Mouse (Mus musculus) macrophage (primary cell): ENCODE results near the gene Sftpd. TPM values are rescaled to one million over a fixed set of nuclear protein-coding genes. Genes with fewer than 3 reads are reported as not detected.

Experiments used
- H3K27ac ChIP-seq: fragments of 350-480 bp; formaldehyde crosslinking; 2 replicates; pipeline ENCODE4 v1.9.0; 2021
- H3K36me3 ChIP-seq: fragments of 350-480 bp; formaldehyde crosslinking; 2 replicates; pipeline ENCODE4 v1.9.0; 2021; ENCODE audit errors: inconsistent target
- H3K4me3 ChIP-seq: fragments of 350-480 bp; formaldehyde crosslinking; 2 replicates; pipeline ENCODE4 v1.9.0; 2021; ENCODE audit errors: inconsistent target
- H3K79me2 ChIP-seq: fragments of 350-480 bp; formaldehyde crosslinking; 2 replicates; pipeline ENCODE4 v1.9.0; 2021; ENCODE audit errors: inconsistent target
- WGBS: methylation state at CpG from one replicate; pipeline ENCODE4 v1.1.7; 2026; ENCODE audit warnings: inconsistent platforms; ENCODE audit not compliant: missing documents; 5-methylcytosine and 5-hydroxymethylcytosine counted together
- polyA plus RNA-seq: library from polyadenylated mRNA; stranded (reverse); fragments of 250-400 nt; gene quantifications from 3 replicates; pipeline ENCODE4 v1.2.4, GENCODE M21; 2018; ENCODE audit warnings: inconsistent platforms

Gene Sftpd
- polyA plus RNA-seq, 1 experiment from 2014 or later, result not detected

GRCm38 (mm10) chr14:41137006-41137405, 47.9 kb downstream of the Sftpd start:
- Histone ChIP-seq H3K4me3 (no peak overlapping the region), H3K27ac (no peak overlapping the region), H3K79me2 (no peaks in the 10 kb centered on the region), H3K36me3 (no peaks in the 10 kb centered on the region)

- WGBS, result 80% methylated on average over 7 of the region's 7 CpGs
- Histone ChIP-seq H3K27ac (no peak within 1 kb of the TSS), H3K4me3 (no peak within 1 kb of the TSS), H3K36me3 (no peaks in the 10 kb centered on the region), H3K79me2 (no peaks in the 10 kb centered on the region)
Observed at GRCm38 (mm10) chr14:41131540-41131939, 53.4 kb downstream of the Sftpd start, which contains the start of gene Sftpa1. TSS of gene Sftpa1 (plus strand) at chr14:41131782.

DNA sequence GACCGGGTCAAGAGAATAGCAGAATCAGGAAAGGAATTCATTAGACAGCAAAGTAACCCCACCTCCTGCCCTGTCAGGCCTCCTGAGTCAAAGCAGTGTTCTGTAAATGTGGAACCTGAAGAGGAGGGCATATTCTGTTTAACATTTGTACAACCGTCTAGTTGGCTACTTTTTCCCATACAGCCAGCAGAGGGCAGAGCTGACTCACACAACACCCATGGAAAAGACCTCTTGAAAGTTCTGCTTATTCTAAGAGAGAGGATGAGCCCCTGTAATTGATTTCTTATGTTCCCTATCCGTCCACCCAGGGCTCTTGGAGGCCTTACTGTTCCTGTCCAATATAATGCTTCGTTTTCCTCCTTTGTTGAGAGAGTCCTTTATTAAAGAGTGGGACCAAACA, 57.0 kb downstream of the Sftpd start:
- no peaks in the 10 kb centered on the region for H3K36me3 ChIP-seq
- H3K4me3 ChIP-seq, result no peak overlapping the region
- no peaks in the 10 kb centered on the region for H3K79me2 ChIP-seq
- WGBS, result 17% methylated on average over 4 of the region's 4 CpGs
- H3K27ac ChIP-seq, result no peak overlapping the region

GRCm38 (mm10) chr14:41124683-41125082, 60.3 kb downstream of the Sftpd start:
- Histone ChIP-seq H3K4me3 (no peak overlapping the region), H3K36me3 (no peaks in the 10 kb centered on the region), H3K79me2 (no peaks in the 10 kb centered on the region), H3K27ac (no peak overlapping the region)
- 86% methylated on average over 5 of the region's 5 CpGs for WGBS

Other genes with a start within 250 kb of the Sftpd start
- 51.5 to 93.5 TPM (median 73.8 TPM) in 3 replicates for gene Tspan14, start 218.3 kb downstream of the Sftpd start, polyA plus RNA-seq
- 20.9 to 32.3 TPM (median 29.6 TPM) in 3 replicates for gene Fam213a, start 171.4 kb downstream of the Sftpd start, polyA plus RNA-seq
- gene Dydc2, start 115.9 kb downstream of the Sftpd start, polyA plus RNA-seq, result not detected in 3 replicates
- gene Dydc1, start 112.2 kb downstream of the Sftpd start, polyA plus RNA-seq, result not detected in 3 replicates
- not detected in 3 replicates for gene Mat1a, start 80.1 kb downstream of the Sftpd start, polyA plus RNA-seq
- not detected in 3 replicates for gene Sftpa1, start 53.4 kb downstream of the Sftpd start, polyA plus RNA-seq
- gene Mbl1, start 33.7 kb downstream of the Sftpd start, polyA plus RNA-seq, result not detected in 3 replicates
- not detected in 3 replicates for gene Gm2832, start 93.7 kb upstream of the Sftpd start, polyA plus RNA-seq
- gene Gm5798, start 163.5 kb upstream of the Sftpd start, polyA plus RNA-seq, result not detected in 3 replicates
- gene Gm7945, start 201.2 kb upstream of the Sftpd start, polyA plus RNA-seq, result not detected in 3 replicates
- not detected in 3 replicates for gene Gm6482, start 223.1 kb upstream of the Sftpd start, polyA plus RNA-seq